Mouse (Mus musculus) testis, postnatal 10 days (tissue): Measurements from ENCODE around the gene Sdccag8.

Source experiments
- DNase-seq: peaks from one replicate; pipeline ENCODE4 v3.0.0; 2021; ENCODE audit warnings: low spot score

Gene Sdccag8

GRCm38 (mm10) chr1:176986275-176986674 lies 171.8 kb downstream of the Sdccag8 start:
- DNase-seq, result no peak

- DNase-seq, result no peak
Measured at GRCm38 (mm10) chr1:176986990-176987740, 172.7 kb downstream of the Sdccag8 start.

- DNase-seq, result no peak
Measured at GRCm38 (mm10) chr1:176991473-176991872, 177.0 kb downstream of the Sdccag8 start.

GRCm38 (mm10) chr1:176992517-176992916 lies 178.1 kb downstream of the Sdccag8 start:
- DNase-seq, result no peak

- no peak for DNase-seq
Measured at GRCm38 (mm10) chr1:176993141-176994010, 178.9 kb downstream of the Sdccag8 start.

GRCm38 (mm10) chr1:176994087-176994486 lies 179.6 kb downstream of the Sdccag8 start:
- DNase-seq, result no peak

GRCm38 (mm10) chr1:176994707-176995418 lies 180.4 kb downstream of the Sdccag8 start:
- DNase-seq, result no peak

- DNase-seq, result no peak
Measured at GRCm38 (mm10) chr1:176995419-176995775, 180.9 kb downstream of the Sdccag8 start.

GRCm38 (mm10) chr1:176996166-176996565 lies 181.7 kb downstream of the Sdccag8 start:
- DNase-seq, result no peak

- peak; percentile 64 for DNase-seq
Measured at GRCm38 (mm10) chr1:176996630-176997201, 182.3 kb downstream of the Sdccag8 start.

GRCm38 (mm10) chr1:176997254-176997653 lies 182.8 kb downstream of the Sdccag8 start:
- DNase-seq, result no peak

GRCm38 (mm10) chr1:176997711-176998689 lies 183.5 kb downstream of the Sdccag8 start:
- no peak for DNase-seq

GRCm38 (mm10) chr1:176999011-176999410 lies 184.6 kb downstream of the Sdccag8 start:
- DNase-seq, result no peak

GRCm38 (mm10) chr1:177002951-177003350 lies 188.5 kb downstream of the Sdccag8 start:
- no peak for DNase-seq

GRCm38 (mm10) chr1:177004041-177004741 lies 189.7 kb downstream of the Sdccag8 start:
- DNase-seq, result no peak

GRCm38 (mm10) chr1:177007405-177007804 lies 192.9 kb downstream of the Sdccag8 start:
- DNase-seq, result no peak

GRCm38 (mm10) chr1:177008777-177009176 lies 194.3 kb downstream of the Sdccag8 start:
- DNase-seq, result no peak

- DNase-seq, result no peak
Measured at GRCm38 (mm10) chr1:177010041-177010440, 195.6 kb downstream of the Sdccag8 start.

GRCm38 (mm10) chr1:177010607-177011302 lies 196.3 kb downstream of the Sdccag8 start:
- DNase-seq, result no peak

- no peak for DNase-seq
Measured at GRCm38 (mm10) chr1:177011688-177012087, 197.2 kb downstream of the Sdccag8 start.
